Mouse (Mus musculus) embryonic facial prominence, embryonic 12.5 days (tissue): Measurements from ENCODE around the gene BC147527. TPM values are rescaled to one million over a fixed set of nuclear protein-coding genes. Genes with fewer than 3 reads are reported as not detected.
"Not testable (repeated sequence)": the region's sequence is repeated elsewhere in the genome, so short reads cannot be mapped to it uniquely, and the experiment has no call there.

ENCODE experiments used
- ATAC-seq: fragments of 200-750 bp; cut with Nextera tagmentation; 2 replicates; pipeline ENCODE4 v1.8.0; 2017; ENCODE audit not compliant: insufficient number of reproducible peaks, insufficient read depth, low FRiP score, low TSS enrichment
- H3K27ac ChIP-seq: fragments of 300-500 bp; sonication (generic); 2 replicates; pipeline ENCODE4 v1.5.1; 2016; ENCODE audit warnings: mild to moderate bottlenecking
- H3K27me3 ChIP-seq: fragments of 300-500 bp; sonication (generic); 2 replicates; pipeline ENCODE4 v1.6.1; 2016; ENCODE audit warnings: mild to moderate bottlenecking, moderate library complexity
- H3K36me3 ChIP-seq: fragments of 300-500 bp; sonication (generic); 2 replicates; pipeline ENCODE4 v1.6.1; 2016; ENCODE audit warnings: mild to moderate bottlenecking
- H3K4me1 ChIP-seq: fragments of 300-500 bp; sonication (generic); 2 replicates; pipeline ENCODE4 v1.6.1; 2016
- H3K4me2 ChIP-seq: fragments of 300-500 bp; sonication (generic); replicated peaks from 2 replicates; pipeline ENCODE4 v1.6.1; 2016; ENCODE audit warnings: mild to moderate bottlenecking, moderate library complexity
- H3K4me3 ChIP-seq: fragments of 300-500 bp; sonication (generic); 2 replicates; pipeline ENCODE4 v1.5.1; 2016; ENCODE audit warnings: mild to moderate bottlenecking
- H3K9ac ChIP-seq: fragments of 300-500 bp; sonication (generic); 2 replicates; pipeline ENCODE4 v1.6.1; 2016; ENCODE audit warnings: mild to moderate bottlenecking, moderate library complexity
- H3K9me3 ChIP-seq: fragments of 300-500 bp; sonication (generic); 2 replicates; pipeline ENCODE4 v1.6.1; 2016; ENCODE audit warnings: mild to moderate bottlenecking, moderate library complexity
- WGBS: fragments of 180-500 bp; shearing (Covaris S2); methylation state at CpG from one replicate; pipeline ENCODE4 v1.1.7; 2016; 5-methylcytosine and 5-hydroxymethylcytosine counted together
- polyA plus RNA-seq: library from polyadenylated mRNA; unstranded; fragments of >200 nt; fragmentation: Nextera tagmentation; extraction: Ambion mirVana; gene quantifications from 2 replicates; pipeline ENCODE4 v1.2.1, GENCODE M21; 2016

Gene BC147527
- polyA plus RNA-seq, 1 experiment from 2014 or later, result not detected

DNA sequence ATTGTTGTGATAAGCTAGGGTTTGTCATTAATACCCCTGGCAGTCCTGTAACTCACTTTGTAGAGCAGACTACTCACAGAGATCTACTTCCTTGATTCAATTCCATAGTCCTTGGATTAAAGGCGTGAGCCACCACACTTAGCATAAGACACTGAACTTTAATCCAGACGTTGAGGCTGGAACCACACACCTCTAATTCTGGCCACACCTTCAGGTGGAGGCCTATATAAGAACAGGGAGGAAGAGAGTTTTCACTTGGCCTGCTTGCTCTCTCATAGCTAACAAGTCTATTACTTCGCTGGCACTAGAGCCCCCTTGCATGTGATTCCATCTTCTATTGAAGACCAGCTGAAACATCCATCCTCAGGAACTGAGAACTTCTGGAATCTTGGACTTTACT, 16.4 kb downstream of the BC147527 start, which contains the start of gene Tcstv3:
TSS of gene Tcstv3 (plus strand) at position 301 of the 400 bp plus-strand sequence.
- H3K4me2 ChIP-seq, H3K36me3 ChIP-seq, H3K4me1 ChIP-seq, H3K27ac ChIP-seq, H3K9me3 ChIP-seq, ATAC-seq, H3K27me3 ChIP-seq, H3K4me3 ChIP-seq, H3K9ac ChIP-seq: not testable (repeated sequence)
- WGBS, result 68% methylated on average over 3 of the region's 3 CpGs

GRCm38 (mm10) chr13:120320183-120320582, 20.0 kb downstream of the BC147527 start:
- no peak overlapping the region for H3K4me3 ChIP-seq

DNA sequence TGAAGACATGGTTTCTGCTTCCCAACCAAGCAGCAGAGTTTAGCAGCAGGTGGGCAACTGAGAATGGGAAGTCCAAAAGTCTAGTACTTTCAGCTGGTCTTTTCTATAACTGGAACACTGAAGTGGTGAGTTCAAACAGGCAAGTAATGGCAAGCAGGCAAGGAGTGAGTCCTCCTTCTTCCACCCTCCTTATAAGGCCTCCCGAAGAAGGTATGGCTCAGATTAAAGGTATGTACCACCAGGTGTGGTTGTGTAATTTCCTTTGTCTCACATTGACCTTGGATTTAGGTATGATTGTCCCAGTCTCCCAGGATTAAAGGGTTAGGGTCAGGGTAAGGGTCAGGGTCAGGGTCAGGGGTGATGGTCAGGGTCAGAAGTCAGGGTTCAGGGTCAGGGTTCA, 20.5 kb downstream of the BC147527 start:
- no peaks in the 10 kb centered on the region for H3K36me3 ChIP-seq
- no peaks in the 10 kb centered on the region for H3K9me3 ChIP-seq
- no peaks in the 10 kb centered on the region for H3K27me3 ChIP-seq
- no peak overlapping the region for H3K4me2 ChIP-seq
- no peak overlapping the region for H3K9ac ChIP-seq
- 90% methylated on average over 1 of the region's 1 CpGs for WGBS
- no peak overlapping the region for H3K4me3 ChIP-seq
- ATAC-seq, result no peak
- no peak overlapping the region for H3K27ac ChIP-seq
- no peaks in the 10 kb centered on the region for H3K4me1 ChIP-seq

More at GRCm38 (mm10) chr13:120320183-120320582, 20.0 kb downstream of the BC147527 start:
- Histone ChIP-seq H3K9me3 (no peaks in the 10 kb centered on the region), H3K4me1 (no peaks in the 10 kb centered on the region), H3K27me3 (no peaks in the 10 kb centered on the region), H3K4me2 (no peak overlapping the region), H3K36me3 (no peaks in the 10 kb centered on the region), H3K9ac (no peak overlapping the region), H3K27ac (no peak overlapping the region)
- no peak for ATAC-seq
- WGBS, result 69% methylated on average over 3 of the region's 3 CpGs

Other genes with a start within 250 kb of the BC147527 start
- gene Gm21188, start 248.2 kb upstream of the BC147527 start, polyA plus RNA-seq, result not detected in 2 replicates
- not detected in 2 replicates for gene Gm20767, start 160.1 kb upstream of the BC147527 start, polyA plus RNA-seq
- gene Gm21818, start 128.0 kb upstream of the BC147527 start, polyA plus RNA-seq, result not detected in 2 replicates
- gene Gm21762, start 84.4 kb upstream of the BC147527 start, polyA plus RNA-seq, result not detected in 2 replicates
- not detected in 2 replicates for gene Gm21731, start 61.3 kb upstream of the BC147527 start, polyA plus RNA-seq
- not detected in 2 replicates for gene AF067061, start 37.3 kb upstream of the BC147527 start, polyA plus RNA-seq
- not detected in 2 replicates for gene Tcstv3, start 16.5 kb downstream of the BC147527 start, polyA plus RNA-seq